Mouse (Mus musculus) cerebellum, adult 8-10 months (tissue): ENCODE results near the gene St5.

Source experiments
- DNase-seq: peaks from one replicate; pipeline ENCODE4 v3.0.0; 2022

The St5 gene

DNA sequence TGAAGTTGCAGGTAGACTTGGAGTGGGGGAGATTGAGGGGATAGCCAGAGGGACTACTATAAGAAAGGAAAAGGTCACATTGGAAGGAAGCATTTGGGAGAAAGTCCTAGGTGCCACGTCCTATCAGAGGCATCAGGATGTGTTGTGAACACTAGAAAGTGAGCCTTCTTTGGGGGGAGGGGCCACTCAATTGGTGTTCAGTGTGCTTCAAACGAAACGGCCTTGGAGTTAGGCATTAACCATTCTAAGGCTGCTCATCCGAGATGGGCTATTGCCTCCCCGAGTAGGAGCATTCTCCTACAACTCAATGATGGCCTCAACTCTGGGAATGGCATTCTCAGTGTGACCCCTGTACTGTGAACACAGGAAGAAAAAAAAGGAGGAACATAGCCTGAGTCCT lies 140.7 kb downstream of the St5 start:
- DNase-seq: no peak

DNA sequence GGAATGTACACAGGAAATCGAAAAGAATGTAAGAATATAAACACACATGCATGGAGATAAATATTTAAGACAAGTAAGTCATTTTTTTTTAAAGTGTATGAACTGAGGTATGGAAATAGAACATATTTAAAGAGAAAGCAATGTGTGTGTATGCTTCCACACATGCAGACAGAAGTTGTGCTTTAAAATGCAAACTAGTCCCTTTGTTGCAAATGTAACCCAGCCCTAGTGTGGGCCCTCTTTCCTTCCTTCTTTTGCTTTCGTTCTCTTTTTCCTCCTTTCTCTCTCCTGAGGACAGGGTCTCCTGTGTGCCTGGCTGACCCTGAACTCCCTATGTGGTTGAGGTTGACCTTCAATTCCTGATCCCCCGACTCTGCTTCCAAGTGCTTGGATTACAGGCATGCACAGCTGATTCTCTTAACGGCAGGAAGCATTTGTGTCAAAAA lies 141.2 kb downstream of the St5 start:
- no peak for DNase-seq

DNA sequence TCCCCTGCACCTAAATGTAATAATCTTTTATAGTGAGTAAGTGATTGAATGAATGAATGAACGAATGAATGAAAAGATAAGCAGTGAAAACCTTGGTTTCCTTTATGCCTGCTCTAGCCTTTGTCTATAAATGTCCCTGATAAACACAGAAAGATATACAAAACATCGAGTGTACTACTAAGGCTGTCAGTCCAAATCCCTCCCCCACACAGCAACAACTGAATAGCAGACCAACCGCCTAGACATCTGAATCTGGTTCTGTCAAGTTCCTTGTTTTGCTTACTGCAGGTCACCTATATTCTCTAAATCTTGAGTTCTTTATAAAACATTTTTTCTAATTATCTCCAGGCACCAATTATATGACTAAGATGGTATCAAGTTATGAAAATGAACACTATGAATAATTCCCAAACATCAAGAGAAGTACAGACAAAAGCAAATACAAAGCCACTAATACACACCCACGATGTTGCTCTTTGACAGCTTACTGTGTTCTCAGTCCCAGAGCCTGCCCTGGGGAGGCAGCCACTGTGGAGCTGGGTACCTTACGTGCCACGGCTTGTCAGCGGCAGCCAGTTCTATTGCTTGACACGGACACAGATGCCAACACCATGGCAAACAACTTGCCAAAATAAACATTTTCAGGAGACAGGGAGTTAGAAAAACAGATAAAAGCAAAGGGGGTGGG lies 141.8 kb downstream of the St5 start:
- DNase-seq: no peak

DNA sequence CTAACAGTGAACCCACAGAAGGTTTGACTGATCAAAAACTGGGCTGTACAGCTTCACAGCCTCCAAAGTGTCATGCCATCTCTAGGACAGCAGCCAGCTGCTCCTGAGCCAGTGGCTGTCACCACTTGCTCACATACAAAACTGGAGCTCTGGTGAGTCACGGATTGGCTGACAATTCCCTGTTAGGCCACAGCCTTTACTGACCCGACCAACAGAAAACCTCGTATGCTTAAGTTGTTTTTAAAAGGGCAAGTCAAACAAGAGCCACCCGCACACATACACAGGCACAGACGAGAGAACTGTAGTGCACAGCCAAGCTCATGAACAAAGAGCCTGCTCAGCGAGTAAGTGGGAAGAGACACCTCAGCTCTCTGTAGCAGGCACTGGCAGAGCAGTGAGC lies 143.9 kb downstream of the St5 start:
- no peak for DNase-seq

DNA sequence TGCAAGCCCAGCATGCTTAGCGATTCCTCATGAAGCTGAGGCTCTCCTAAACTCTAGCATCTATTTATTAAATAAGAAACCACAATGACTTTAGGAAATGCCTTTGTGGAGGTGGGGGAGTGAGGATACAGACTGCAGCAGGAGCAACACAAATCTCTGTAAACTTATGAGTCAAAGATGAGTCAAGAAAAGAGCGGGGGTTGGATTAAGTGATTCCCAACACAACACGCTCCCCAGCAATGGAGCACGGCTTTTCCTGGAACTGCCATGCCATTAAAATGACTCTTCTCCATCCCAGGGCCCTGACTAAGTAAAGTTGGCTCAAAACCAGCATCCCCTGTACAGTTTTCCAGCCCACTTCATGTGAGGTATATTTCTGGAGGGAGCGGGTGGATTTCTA lies 156.7 kb downstream of the St5 start:
- DNase-seq: no peak

DNA sequence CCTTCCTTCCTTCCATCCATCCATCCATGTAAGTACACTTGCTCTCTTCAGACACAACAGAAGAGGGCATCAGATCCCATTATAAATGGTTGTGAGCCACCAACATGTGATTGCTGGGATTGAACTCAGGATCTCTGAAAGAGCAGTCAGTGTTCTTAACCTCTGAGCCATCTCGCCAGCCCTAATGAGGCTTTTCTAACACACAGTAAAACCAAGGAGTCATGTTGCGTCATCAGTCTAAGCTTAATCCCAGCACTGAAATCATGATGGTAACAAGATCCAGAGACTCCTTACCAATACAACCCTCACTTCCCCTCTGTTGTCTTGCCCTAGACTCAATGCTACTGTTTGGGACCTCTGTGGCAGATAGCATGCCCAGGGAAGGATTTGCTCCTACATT lies 157.2 kb downstream of the St5 start:
- DNase-seq: no peak

DNA sequence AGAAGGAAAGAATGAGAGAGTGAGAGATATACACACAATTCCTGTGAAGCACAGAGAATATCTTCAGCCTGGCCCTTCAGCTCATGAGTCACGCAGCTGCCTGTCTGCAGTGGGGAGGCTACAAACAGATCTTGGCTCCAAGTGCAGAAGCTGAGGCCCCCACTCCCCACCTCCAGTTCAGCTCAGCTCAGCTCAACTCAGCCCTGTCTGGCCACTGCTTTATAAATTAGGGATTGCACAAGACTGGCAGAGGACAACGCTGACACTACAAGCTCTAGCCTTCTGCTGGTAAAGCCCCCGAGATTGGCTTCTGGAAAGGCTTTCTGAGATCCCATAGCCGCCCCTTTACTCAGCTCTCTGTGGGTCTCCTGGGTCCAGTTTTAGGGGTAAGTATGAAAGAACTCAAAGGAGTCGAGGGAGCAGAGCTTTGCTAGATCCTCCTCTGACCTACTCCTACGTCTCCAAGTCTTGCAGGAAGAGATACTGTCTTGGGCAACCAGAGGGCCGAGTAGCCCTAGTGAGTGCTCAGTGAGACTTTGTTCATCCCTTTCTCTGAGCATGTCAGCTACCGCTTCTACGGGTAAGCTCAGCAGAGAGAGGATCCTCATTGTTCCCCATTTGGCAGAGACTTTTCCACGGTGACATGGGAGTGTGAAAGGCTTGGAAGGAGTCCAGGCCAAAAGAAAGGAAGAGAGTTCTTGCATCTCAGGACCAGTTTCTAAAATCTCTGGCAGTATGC lies 158.0 kb downstream of the St5 start:
- DNase-seq: no peak

DNA sequence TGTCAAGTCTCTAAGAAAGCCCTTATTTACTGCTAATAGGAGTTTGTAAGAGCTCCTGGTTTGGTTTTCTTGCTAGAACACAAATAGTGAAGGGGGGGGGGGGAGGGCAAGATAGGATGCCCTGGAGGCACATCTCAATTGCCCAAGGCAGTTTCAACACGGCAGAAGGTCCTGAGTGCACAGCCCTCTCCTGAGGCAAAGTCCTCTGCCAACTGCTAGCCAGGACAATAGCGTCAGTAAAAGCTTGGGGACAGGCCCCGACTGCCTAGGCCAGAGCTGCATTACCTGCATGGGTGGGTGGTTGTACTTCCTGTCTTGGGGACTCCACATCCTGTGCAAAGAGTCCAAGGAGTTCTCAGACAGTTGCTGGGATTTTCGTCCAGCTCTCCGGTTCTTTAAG lies 158.6 kb downstream of the St5 start:
- DNase-seq: no peak

DNA sequence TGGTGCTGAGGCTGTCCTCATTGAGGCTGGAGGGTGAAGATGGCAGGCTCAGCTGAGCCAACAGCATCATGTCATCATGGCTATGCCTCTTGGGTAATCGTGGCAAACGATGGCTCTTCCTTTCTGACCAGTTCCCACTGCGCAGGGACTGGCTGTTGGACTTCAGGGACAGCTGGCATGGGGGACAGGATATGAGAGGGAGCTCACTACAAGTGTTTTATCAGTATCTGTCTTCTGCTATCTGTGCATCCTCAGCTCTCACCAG lies 161.1 kb downstream of the St5 start:
- no peak for DNase-seq

DNA sequence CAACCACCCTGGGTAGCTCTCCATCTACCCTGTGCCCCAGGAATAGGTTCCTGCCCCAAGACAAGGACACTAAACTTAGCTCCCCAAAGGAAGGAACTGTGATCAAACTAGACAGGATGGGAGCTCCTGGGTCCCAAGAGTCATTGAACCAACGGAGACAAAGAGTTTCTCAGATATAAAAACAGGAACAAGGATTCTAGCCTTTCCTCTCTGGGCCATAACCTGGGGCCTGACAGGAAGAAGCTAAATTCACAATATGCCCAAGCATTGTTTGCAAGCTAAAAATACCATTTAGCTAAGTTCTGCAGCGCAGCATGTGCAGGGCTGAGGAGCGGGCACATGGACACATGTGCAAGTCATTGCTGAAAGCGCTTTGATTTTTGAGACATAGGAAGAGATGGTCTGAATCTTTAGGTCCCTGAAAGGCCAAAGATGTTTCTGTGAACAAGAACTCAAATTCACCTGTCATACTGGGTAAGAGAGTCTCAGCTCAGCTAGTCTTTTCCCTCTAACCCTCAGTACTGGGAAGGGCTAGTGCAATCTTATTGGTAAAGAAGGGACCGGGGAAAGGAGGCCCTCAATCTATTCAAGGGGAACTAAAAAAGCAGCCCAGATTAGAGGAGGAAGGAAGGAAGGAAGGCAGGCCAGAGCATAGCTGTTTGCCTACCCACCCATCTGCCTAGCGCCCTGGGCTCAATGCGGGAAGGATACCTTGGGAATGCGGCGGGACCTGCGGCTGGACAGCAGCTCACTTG lies 161.6 kb downstream of the St5 start:
- no peak for DNase-seq

DNA sequence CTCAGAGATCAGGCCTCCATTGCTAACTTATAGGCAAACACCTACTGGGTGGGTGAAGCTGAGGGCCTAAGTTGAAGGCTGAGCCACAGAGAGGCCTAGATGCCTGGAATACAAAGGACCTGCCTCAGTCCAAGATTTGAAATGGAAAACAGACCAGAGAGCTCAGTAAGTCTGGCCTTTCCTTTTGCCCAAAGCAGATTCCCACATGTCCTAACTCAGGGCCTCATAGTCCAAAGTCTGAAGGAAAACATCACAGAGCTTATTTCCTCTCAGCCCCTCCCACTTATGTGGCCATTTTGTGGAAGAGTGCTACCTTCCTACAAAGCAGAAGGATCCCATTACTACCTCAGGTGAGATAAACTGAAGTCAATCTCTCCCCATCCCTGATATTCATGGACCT lies 162.5 kb downstream of the St5 start:
- DNase-seq: no peak

DNA sequence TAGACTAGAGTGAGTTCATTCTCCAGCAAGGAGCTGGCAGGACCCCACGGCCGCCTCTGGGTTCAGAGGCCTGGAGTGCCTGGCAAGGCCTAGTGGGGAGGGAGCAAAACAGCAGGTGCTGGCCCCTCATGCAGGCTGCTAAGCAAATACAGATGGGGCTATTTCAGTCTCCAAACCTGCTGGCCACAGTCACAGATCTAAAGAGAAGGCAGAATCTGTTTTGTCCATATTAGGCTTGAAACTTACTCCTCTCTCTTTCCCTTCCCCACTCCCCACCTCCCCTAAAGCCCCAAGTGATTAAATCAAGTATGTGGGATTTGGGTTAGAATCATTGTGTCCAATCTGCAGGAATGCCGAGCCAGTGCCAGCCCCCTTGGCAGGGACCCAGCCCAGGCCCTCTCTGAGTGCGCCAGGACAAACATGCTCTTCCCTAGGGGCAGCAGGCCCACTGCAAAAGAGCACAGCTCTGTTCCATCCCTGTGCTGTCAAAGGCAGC lies 166.9 kb downstream of the St5 start:
- peak; percentile 62 for DNase-seq

DNA sequence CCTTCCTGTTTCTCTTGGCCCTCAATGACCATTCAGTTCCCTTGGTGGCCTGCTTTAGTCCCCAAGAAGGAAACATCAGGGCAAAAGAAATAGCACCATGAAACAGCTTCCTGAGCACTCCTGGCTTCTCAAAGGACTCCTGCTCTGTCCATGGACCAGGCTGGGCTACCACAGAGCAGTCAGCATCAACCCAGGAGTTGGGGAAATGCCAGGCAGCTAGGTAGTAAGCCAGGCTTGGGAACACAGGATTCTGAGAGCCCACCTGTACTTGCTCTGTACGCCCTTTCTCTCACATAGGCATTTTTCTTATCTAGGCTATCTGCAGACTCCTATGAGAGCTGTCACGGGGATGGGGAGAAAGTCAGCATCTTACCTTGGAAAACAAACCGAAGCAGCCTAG lies 168.5 kb downstream of the St5 start:
- no peak for DNase-seq

DNA sequence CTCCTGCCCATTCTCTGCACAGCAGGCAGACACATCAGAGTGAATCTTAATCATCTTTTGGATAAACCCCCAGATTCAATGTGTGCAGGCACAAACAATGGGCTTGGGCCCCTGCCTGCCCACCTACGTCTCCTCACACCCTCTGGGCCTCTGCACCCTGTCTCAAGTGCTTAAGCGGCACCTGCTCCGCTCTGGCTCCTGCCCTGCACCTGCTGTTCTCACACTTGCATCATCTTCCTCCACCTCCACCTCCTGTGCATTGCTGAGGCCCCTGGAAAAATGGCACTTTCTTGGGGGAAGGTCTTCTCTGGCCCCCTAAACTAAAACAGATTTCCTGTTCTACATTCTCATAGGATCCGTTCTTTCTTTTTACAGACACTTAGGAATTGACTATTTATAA lies 169.5 kb downstream of the St5 start:
- DNase-seq: no peak

DNA sequence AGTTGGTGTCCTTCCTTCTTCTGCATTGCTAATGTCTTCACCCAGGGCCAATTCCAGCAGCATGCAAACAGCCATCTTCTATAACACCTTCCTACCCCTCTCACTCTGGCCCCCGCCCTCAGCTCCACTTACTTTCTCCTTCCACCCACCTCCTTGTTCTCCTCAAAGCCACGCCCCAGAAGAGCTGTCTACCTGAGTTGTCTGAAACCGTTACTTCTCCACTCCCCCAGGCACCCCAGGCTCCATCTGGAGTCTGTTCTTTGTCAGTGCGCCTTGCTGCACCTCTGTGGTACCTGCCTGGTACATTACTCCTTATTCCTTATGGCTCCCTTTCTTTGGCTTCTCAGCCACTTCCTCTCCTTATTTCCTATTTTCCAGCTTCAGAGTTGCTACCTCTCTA lies 170.3 kb downstream of the St5 start:
- no peak for DNase-seq

DNA sequence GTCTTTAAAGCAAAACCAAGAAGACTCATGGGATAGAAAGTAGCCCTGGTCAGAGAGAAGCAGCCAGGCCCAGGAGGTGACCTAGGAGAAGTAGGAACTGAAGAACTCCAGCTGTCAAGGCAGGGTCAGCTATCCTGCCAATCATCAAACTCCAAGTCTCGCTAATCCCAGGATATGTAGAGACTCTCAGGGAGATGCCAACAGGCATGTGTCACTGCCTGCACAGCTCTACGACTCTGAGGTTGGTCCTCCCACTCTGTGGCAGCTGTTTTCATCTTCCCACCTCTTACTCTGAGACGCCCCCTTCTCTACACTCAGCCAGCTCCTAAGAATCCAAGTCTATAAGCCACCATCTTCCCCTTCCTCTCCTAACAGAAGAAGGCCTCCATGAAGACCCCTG lies 170.7 kb downstream of the St5 start:
- DNase-seq: no peak

DNA sequence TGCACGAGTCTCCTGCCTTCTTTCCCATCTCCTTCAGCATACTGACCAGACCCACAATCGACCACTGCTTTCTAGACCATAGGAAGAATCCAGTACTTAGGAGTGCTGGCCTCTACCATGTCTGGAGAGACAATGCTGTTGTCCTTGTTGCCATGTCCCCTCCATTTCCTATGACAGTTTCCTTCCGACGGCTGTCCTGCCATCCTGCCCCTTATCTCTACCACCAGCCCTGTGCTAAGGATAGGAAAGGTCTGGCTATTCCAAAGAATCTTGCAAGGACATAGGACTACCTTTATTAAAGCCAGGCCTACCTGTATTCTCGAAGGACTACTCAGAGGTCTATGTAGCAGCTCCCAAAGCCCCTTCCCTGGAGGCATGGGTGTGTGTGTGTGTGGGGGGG lies 171.9 kb downstream of the St5 start:
- no peak for DNase-seq

DNA sequence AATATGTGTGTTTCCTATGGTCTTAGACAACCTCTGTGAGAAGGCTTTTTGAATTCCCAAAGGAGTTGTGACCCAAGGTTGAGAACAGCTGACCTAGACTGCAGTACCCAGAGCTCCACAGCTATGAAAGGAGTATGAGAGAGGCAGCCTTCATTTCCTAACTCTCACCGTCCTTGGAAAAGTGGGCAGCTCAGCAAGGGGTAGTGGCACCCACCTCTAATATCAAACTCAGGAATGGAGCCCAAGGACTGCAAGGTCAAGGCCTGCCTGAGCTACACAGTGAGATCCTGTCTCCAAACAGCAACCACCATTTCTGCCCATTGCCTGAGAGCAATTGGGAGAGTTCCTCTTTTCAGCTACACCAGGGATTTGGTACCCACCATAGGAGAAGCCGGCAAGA lies 173.7 kb downstream of the St5 start:
- no peak for DNase-seq

DNA sequence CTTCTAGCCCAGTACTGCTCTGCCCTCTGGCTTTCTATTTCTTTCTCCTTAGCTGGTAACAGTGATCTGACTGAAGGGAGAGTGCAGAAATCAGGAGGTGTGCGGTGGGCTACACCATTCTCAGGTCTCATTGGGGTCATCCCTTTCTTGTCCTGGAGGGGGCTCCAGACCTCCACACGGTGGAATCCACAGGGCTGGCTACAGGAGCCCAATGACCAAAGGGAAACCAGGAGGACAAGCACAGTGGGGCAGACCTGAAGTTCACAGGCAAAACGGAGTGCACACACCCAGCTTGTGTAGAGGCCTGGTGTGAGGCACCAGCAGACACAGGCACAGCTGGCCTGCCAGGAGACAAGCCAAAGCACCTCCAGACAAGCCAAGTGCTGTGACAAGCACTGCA lies 175.0 kb downstream of the St5 start:
- peak; percentile 41 for DNase-seq

DNA sequence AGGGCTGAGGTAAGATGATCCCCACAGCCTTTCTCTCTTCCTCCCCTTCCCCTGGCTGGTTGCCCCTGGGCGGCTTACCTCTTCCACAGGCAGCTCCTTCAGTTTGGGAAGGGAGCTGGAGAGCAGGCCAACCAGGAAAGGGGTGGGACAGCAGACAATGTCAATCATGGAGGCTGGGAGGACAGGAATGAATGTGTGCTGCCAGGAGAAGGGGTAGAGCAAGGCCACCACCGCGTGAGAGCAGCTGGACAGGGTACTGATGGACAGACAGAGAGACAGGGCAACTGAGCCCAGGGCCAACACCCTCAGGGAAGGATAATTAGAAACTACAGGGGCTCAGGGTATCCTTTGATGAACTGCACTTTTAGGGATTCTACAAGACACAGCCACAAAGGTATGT lies 175.9 kb downstream of the St5 start:
- DNase-seq: no peak

DNA sequence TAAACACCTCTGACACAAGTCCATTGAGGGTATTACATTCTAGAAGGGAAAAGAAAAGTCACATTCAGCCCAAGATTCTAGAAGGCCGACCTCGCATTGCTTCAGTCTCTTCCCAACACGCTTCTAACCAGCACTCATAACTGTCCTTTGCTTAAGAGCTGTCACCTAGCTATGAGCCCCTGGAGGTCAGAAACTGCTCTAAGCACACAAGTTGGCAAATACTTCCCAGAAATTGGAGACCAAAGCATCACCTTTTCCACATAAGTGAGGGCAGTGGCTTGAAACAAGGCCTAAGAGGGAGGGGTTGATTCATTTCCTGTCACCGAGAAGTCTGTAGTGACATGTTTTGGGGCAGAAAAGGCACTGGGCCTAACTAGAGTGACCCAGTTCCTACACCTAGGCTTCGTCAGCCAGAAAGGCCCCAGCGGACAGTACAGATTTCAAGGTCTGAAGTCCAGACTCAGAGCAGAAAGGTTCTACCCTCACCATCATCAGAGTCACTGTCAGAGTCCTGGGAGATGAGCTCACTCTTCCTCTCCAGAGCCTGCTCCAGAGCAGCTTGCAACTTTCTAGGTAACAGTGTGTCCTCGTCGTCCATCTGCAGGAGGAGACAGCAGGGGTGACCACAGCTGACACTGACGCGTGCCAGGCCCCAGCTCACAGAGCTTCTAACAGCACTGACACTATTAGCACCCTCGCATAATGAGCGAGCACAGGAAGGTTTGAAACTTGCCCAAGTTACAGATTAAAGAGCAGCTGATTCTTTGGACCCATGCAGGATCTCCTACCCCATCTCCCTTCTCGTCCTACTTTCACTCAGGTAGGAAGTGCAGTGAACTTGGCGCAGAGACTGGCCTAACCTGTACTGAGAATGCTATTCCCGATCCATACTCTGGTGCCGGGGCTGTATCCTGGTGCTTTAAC lies 177.4 kb downstream of the St5 start:
- DNase-seq: no peak

DNA sequence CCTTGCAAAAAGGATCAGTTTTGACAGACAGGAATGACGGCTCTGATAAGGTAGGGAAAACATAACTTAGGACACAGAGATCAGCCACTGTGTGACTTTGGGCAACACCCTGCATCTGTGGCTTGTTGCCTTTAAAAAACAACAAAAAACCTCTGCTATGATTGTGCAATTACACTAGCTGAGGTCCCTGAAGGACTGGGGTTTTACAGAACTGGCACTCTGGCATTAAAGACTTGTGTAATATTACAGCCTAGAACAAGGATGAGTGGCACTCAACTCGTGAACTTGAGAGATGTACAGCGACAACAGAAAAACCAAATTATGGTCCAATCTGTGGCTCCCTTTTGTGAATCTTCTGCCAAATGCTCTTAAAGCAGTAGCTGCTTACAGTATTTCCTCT lies 178.6 kb downstream of the St5 start:
- DNase-seq: no peak

DNA sequence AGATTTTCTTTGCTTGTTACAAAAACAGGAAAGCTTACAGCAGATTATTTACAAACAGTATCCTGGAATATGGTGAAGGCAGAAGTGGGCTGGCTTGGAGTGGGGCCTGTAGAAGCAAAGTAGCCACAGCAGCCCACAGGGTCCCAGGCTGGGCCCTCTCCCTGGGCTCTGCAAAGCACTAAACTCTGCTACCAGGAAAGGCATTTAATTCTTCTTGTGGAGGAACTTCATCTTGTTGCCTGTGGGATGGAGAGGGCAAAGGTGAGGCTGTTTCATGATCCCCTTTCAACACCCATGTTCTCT lies 179.0 kb downstream of the St5 start:
- DNase-seq: no peak
